Mouse (Mus musculus) hindbrain, postnatal 0 days (tissue): ENCODE measurements at regions not wholly inside any gene's neighbourhood (a gene's known extent, or its start where the extent isn't known, plus 50 kb on each side); places are given as distances from the start of the nearest gene placed in this dataset.

Experiments
- ATAC-seq: fragments of 200-750 bp; cut with Nextera tagmentation; 2 replicates; pipeline ENCODE4 v1.8.0; 2017; ENCODE audit warnings: mild to moderate bottlenecking, moderate TSS enrichment, moderate library complexity
- DNase-seq: peaks from one replicate; pipeline ENCODE4 v3.0.0-alpha.2; 2015; ENCODE audit warnings: low spot score
- H3K27ac ChIP-seq: fragments of 300-500 bp; sonication (generic); 2 replicates; pipeline ENCODE4 v1.5.1; 2014; ENCODE audit warnings: mild to moderate bottlenecking
- H3K27me3 ChIP-seq: fragments of 300-500 bp; sonication (generic); 2 replicates; pipeline ENCODE4 v1.6.1; 2014; ENCODE audit warnings: low read length, mixed read lengths; ENCODE audit not compliant: insufficient read depth
- H3K36me3 ChIP-seq: fragments of 300-500 bp; sonication (generic); 2 replicates; pipeline ENCODE4 v1.6.1; 2014; ENCODE audit warnings: low read length, mixed read lengths; ENCODE audit not compliant: insufficient read depth
- H3K4me1 ChIP-seq: fragments of 300-500 bp; sonication (generic); 2 replicates; pipeline ENCODE4 v1.6.1; 2014; ENCODE audit warnings: antibody characterized with exemption, low read length, mixed read lengths; ENCODE audit not compliant: insufficient read depth
- H3K4me2 ChIP-seq: fragments of 300-500 bp; sonication (generic); 2 replicates; pipeline ENCODE4 v1.6.1; 2014; ENCODE audit warnings: low read depth, mild to moderate bottlenecking, low read length, moderate library complexity, mixed read lengths
- H3K4me3 ChIP-seq: fragments of 300-500 bp; sonication (generic); 2 replicates; pipeline ENCODE4 v1.5.1; 2014; ENCODE audit warnings: low read length
- H3K9ac ChIP-seq: fragments of 300-500 bp; sonication (generic); replicated peaks from 2 replicates; pipeline ENCODE4 v1.6.1; 2014; ENCODE audit warnings: mild to moderate bottlenecking, low read length, moderate library complexity, mixed read lengths
- H3K9me3 ChIP-seq: fragments of 300-500 bp; sonication (generic); 2 replicates; pipeline ENCODE4 v1.6.1; 2016; ENCODE audit warnings: low read length, mixed read lengths
- CTCF ChIP-seq: IDR thresholded peaks from 2 replicates; pipeline ENCODE4 v1.5.1; 2016; ENCODE audit warnings: antibody characterized with exemption, control low read depth, low read depth
- WGBS: fragments of 180-500 bp; shearing (Covaris S2); extraction: QIAGEN DNeasy Blood & Tissue Kit; methylation state at CpG from one replicate; pipeline ENCODE4 v1.1.7; 2014; 5-methylcytosine and 5-hydroxymethylcytosine counted together

GRCm38 (mm10) chr15:44882219-44882618, 4748.1 kb downstream of the 9330182O14Rik start:
- no peak for DNase-seq
- TF ChIP-seq CTCF = no peak
- 81% methylated on average over 4 of the region's 4 CpGs for WGBS

DNA sequence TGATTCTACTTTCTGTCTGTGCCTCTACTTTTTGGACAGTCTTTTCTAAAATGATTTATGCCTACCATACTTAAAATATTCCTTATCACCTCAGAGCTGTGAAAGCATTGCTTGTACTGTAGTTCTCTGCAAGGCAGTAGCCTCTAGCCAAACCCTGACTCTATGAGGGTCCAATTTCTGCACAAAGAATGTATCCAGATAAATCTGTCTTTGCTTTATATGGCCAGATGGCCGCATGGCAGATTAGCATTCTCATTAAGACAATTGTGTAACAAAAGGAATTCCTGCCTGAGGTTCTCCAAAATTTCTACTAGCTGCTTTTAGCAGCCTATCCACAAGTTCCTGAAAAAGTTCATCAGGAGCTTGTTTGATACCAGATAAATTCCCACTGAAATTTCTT, 4757.4 kb downstream of the 9330182O14Rik start:
- no peak overlapping the region for H3K4me3 ChIP-seq
- H3K4me1 ChIP-seq = no peaks in the 10 kb centered on the region
- DNase-seq (no peak), ATAC-seq (no peak)
- H3K27ac ChIP-seq = no peak overlapping the region
- H3K9me3 ChIP-seq = no peaks in the 10 kb centered on the region
- H3K9ac ChIP-seq = no peak overlapping the region
- no peaks in the 10 kb centered on the region for H3K36me3 ChIP-seq
- no peak for TF ChIP-seq CTCF
- WGBS = 43% methylated on average over 1 of the region's 1 CpGs
- H3K4me2 ChIP-seq = no peak overlapping the region
- no peaks in the 10 kb centered on the region for H3K27me3 ChIP-seq

More at GRCm38 (mm10) chr15:44882219-44882618, 4748.1 kb downstream of the 9330182O14Rik start:
- Histone ChIP-seq H3K4me1 (no peaks in the 10 kb centered on the region), H3K4me3 (no peak overlapping the region), H3K4me2 (no peak overlapping the region), H3K36me3 (no peaks in the 10 kb centered on the region), H3K27me3 (no peaks in the 10 kb centered on the region), H3K9ac (no peak overlapping the region), H3K27ac (no peak overlapping the region), H3K9me3 (no peaks in the 10 kb centered on the region)
- no peak for ATAC-seq

DNA sequence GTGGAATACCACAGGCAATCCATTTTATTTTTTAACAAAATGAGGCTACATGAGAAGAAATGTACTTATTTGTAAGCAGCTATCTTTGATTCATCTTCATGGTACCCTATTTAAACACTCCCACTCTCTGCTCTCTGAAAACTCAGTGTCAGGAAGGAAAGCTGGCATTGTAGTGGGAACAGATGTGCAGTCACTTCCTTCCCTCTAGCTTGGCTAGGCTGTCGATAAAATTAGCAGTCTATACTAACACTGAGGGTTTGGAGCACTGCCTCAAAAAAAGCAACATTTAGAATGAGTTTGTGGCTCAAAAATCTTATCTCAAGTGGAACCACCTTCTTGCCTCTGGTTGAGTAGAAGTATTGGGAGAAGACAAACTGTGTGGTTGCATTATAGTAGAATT, 4762.1 kb downstream of the 9330182O14Rik start:
- Histone ChIP-seq H3K27ac (no peak overlapping the region), H3K4me3 (no peak overlapping the region), H3K4me2 (no peak overlapping the region), H3K4me1 (no peaks in the 10 kb centered on the region), H3K27me3 (no peaks in the 10 kb centered on the region), H3K36me3 (no peaks in the 10 kb centered on the region), H3K9me3 (no peaks in the 10 kb centered on the region), H3K9ac (no peak overlapping the region)
- WGBS = 34% methylated on average over 1 of the region's 1 CpGs
- no peak for TF ChIP-seq CTCF
- DNase-seq (no peak), ATAC-seq (no peak)

GRCm38 (mm10) chr15:44897572-44897971, 4763.4 kb downstream of the 9330182O14Rik start:
- WGBS = 78% methylated on average over 1 of the region's 1 CpGs
- no peak overlapping the region for H3K4me2 ChIP-seq
- ATAC-seq = no peak
- no peaks in the 10 kb centered on the region for H3K4me1 ChIP-seq
- no peak overlapping the region for H3K27ac ChIP-seq
- no peaks in the 10 kb centered on the region for H3K36me3 ChIP-seq
- H3K9ac ChIP-seq = no peak overlapping the region
- DNase-seq = no peak
- H3K9me3 ChIP-seq = no peaks in the 10 kb centered on the region
- TF ChIP-seq CTCF = no peak
- no peaks in the 10 kb centered on the region for H3K27me3 ChIP-seq
- H3K4me3 ChIP-seq = no peak overlapping the region

DNA sequence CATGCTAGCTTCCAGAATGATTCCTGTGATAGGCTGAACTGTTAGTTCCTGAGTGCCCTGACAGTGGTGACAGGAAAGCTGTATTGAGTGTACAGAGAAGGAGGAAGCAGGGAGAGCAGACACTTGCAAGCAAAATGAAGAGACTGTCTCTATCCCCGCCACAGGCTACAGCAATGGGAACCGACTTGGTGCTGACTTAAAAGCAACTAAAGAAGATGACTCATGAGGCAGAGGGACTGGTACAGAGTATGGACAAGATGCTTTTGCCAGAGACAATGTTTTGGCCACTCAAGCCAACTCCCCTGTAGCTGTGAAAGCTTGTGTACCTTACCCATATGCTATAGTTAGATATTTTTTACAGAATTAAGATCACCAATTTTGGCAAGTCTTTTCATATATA, 4773.0 kb downstream of the 9330182O14Rik start:
- H3K4me3 ChIP-seq = no peak overlapping the region
- no peaks in the 10 kb centered on the region for H3K4me1 ChIP-seq
- 78% methylated on average over 2 of the region's 2 CpGs for WGBS
- no peaks in the 10 kb centered on the region for H3K9me3 ChIP-seq
- H3K9ac ChIP-seq = no peak overlapping the region
- no peak for DNase-seq
- H3K27ac ChIP-seq = no peak overlapping the region
- no peak overlapping the region for H3K4me2 ChIP-seq
- no peaks in the 10 kb centered on the region for H3K27me3 ChIP-seq
- no peak for ATAC-seq
- TF ChIP-seq CTCF = no peak
- no peaks in the 10 kb centered on the region for H3K36me3 ChIP-seq

- 84% methylated on average over 7 of the region's 7 CpGs for WGBS
Observed at GRCm38 (mm10) chr15:44913434-44913833, 4779.3 kb downstream of the 9330182O14Rik start.

DNA sequence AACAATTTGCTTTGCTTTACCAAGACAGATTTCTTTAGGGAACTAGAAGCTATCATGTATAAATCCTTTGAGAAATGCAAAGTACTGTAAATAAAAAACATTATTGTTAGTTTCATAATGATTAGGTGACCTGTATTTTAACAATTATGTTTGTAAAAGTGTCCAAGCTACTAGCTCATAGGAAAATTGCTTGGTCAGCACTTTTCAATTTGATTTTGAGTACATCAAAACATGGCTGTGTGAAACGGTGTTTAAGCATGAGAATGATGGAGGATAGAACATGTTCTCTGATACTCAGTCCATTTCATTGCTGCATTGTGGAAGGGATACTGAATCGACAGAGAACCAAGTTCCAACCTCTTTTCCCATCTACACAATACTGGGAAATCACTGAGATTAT, 4780.8 kb downstream of the 9330182O14Rik start:
- ATAC-seq = no peak
- Histone ChIP-seq H3K4me1 (no peaks in the 10 kb centered on the region), H3K4me3 (no peak overlapping the region), H3K27ac (no peak overlapping the region), H3K36me3 (no peaks in the 10 kb centered on the region), H3K4me2 (no peak overlapping the region), H3K9me3 (no peaks in the 10 kb centered on the region), H3K9ac (no peak overlapping the region), H3K27me3 (no peaks in the 10 kb centered on the region)
- 77% methylated on average over 2 of the region's 2 CpGs for WGBS
- TF ChIP-seq CTCF = no peak
- DNase-seq = no peak

More at GRCm38 (mm10) chr15:44913434-44913833, 4779.3 kb downstream of the 9330182O14Rik start:
- DNase-seq (no peak), ATAC-seq (no peak)
- H3K36me3 ChIP-seq = no peaks in the 10 kb centered on the region
- no peak for TF ChIP-seq CTCF
- H3K4me1 ChIP-seq = no peaks in the 10 kb centered on the region
- H3K4me3 ChIP-seq = no peak overlapping the region
- H3K9me3 ChIP-seq = no peaks in the 10 kb centered on the region
- H3K27me3 ChIP-seq = no peaks in the 10 kb centered on the region
- no peak overlapping the region for H3K9ac ChIP-seq
- H3K27ac ChIP-seq = no peak overlapping the region
- H3K4me2 ChIP-seq = no peak overlapping the region

DNA sequence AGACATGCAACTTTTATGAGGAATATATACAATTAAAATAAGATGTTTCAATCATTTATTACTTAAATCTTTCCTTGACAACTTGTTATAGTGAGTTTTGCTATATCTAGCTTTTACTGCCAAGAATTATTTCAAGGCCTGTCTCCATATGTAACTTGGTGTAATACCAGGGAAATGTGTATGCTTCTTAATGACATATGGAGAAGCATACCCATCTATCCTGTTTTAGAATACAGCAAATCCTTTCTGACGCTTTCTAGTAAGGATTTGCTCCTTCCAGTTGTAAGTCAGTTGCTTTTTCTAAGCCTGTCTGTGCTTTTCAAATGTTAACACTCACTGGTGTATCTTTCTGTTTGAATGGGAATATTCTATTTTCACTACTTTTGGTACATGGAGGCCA, 4782.3 kb downstream of the 9330182O14Rik start:
- H3K4me3 ChIP-seq = no peak overlapping the region
- H3K27me3 ChIP-seq = no peaks in the 10 kb centered on the region
- H3K4me2 ChIP-seq = no peak overlapping the region
- no peaks in the 10 kb centered on the region for H3K9me3 ChIP-seq
- no peaks in the 10 kb centered on the region for H3K36me3 ChIP-seq
- DNase-seq (no peak), ATAC-seq (no peak)
- H3K9ac ChIP-seq = no peak overlapping the region
- no peak overlapping the region for H3K27ac ChIP-seq
- H3K4me1 ChIP-seq = no peaks in the 10 kb centered on the region
- WGBS = 86% methylated on average over 1 of the region's 1 CpGs
- TF ChIP-seq CTCF = no peak
